Mouse (Mus musculus): ENCODE measurements around the gene Pigq. TPM values are rescaled to one million over a fixed set of nuclear protein-coding genes. Genes with fewer than 3 reads are reported as not detected.

Gene Pigq
- total RNA-seq, 2 experiments from 2014 or later = 38.4 to 39.1 TPM

DNA sequence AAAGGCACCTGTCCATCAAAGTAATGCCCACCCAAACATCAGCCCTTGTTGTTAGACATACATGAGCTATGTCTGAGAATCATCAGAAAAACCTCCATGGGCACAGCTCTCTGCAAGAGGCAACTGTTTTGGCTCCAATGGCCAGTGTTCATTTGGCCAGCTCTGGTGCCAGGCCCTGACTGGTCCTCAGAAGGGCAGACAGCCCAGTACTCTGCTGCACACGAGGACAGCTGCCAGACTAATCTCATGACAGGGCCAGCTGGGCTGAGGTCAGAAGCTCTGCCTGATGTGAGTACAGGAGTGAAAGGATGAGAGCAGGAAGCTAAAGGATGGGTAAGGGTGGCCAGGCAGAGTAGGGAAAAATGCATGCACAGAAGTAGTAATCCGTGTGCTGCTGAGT is 19.4 kb downstream of the Pigq start:
- DNase-seq = peak; percentile 64

- no peak for DNase-seq
These were observed 22.6 kb downstream of the Pigq start for GRCm38 (mm10) chr17:25922120-25922519.

DNA sequence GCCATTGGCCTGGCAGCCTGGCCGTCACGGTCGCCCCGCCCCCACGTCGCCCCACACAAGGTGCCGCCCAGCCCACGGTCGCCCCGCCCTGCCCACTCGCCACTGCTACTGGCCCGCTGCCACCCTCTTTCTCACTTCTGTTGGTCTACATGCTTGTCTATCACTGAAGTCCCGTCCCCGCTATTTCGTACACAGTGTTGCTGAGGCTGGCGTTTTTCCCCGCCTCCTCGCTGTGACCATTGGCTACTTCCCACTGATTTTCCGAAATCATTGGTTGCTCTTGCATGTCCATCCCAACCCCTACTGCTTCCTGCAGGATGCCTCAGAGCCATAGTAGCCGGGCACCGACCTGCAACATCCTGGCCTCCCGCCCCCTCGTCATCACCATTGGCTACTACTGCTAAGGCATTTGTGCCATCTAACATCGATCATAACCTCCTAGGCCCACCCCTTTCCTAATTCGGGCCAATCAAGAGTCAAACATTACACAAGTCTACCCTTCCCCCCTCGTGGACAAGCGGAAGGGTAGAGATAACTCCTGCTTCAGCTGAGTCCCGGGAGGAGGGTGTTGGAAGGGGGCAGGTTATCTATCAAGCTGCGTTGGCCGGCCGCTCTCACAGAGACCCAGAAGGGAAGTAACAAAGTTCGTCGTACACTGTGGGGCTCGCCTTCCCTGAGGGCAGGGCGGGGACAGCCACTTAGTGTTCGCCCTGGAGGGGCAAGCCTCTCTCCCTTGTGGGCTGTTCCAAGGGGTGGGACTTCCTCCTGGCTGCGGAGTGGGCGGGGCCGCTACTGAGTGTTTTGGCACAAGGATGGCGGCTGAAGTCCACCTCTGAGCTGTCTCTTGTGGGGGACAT is 24.7 kb downstream of the Pigq start:
- peak; percentile 100 for DNase-seq

- DNase-seq = peak; percentile 55
These were observed 25.5 kb downstream of the Pigq start, which contains the start of gene Rab40c for GRCm38 (mm10) chr17:25919144-25919785. Gene Rab40c, minus strand, starts transcription at chr17:25919727.

DNA sequence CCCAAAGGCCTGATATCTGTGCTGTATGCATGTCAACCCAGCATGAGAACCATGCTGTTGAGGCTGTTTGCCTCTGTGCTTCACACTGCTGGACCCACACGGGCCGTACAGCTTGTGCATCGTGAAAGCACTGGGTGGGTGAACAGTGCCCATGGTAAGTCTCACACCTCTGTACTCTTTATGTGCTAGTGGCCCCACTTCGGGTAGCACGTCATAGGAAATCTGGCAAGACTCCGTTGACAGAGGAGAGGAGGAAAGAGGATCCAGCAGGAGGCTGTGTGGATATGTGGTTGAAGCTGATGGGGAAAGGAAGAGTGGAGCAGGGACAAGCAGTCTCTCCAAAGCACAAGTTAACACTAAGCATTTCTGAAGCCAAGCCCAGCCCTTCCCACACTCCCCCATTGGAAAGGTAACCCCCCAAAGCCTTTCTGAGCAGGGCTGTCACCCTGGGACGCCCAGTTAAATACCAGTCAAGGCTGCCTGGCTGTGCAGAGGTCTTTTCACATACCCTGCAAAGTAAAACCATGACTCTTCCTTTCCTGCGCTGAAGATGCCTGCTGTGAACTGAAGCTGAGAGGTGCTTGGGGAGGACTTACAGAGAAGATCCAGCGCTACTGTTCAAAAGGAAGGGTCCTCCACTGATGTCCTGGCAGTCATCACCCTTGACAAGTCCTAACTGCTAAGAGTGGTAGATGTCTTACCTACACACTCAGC is 26.5 kb downstream of the Pigq start:
- no peak for DNase-seq

GRCm38 (mm10) chr17:25916931-25917647 is 27.6 kb downstream of the Pigq start:
- DNase-seq = no peak

- no peak for DNase-seq
These were observed 30.4 kb downstream of the Pigq start for GRCm38 (mm10) chr17:25914295-25914694.

GRCm38 (mm10) chr17:25913877-25914275 is 30.9 kb downstream of the Pigq start:
- DNase-seq = no peak

- DNase-seq = no peak
These were observed 31.4 kb downstream of the Pigq start for GRCm38 (mm10) chr17:25913186-25913876.

- no peak for DNase-seq
These were observed 32.9 kb downstream of the Pigq start for GRCm38 (mm10) chr17:25911816-25912215.

DNA sequence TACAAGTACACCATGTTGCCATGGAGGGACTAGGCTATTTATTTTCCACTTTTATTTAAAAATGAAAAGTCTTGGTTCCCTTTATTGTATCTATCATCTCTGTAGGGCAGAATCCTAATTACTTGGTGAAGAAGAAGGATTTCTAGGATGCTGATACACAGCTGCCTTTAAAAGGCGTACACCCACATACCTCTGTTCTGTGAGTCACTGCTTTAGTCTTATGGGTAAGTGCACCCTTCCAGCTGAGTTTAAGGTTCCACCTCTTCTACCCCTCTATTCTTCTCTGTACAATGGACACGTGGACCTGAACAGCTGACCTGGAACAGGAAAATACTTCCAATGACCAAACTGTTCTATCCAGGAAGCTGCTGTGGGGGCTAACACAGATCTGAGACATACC is 37.1 kb downstream of the Pigq start:
- no peak for DNase-seq

- DNase-seq = no peak
These were observed 41.7 kb downstream of the Pigq start for GRCm38 (mm10) chr17:25903061-25903460.

DNA sequence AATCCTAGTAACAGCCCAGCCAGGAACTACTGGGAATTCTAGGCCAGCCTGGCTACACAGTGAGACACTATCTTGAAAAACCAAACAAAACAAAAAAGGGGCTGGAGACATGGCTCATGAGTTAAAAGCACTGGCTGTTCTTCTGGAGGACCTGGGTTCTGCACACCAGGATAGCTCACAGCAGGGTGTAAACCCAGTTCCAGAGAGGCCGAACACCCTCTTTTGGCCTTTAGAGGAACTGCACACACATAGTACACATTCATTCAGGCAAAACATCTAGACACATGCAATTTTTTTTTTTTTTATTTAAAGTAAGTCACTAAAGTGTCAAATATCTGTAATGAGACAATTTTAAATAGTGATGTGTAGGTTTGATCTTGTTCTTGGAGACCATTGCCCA is 44.5 kb downstream of the Pigq start:
- no peak for DNase-seq

DNA sequence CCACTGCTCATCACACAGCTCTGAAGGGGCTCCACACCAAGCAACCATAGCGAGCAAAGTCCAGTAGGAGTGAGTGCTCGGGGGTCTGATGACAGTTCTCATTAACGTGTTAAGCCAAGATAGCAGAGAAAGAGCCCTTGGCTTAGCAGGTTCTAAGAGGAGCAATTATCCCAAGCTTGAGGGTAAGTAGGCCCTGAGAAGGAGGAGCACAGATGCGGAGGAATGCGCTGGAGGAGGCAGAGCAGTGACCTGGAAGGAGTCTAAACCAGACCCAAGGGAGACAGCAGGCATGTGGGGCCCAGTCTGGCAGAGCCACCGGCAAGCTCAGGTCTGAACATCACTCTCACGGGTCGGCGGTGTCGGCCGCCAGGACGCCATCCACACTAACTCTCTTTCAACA is 48.8 kb downstream of the Pigq start:
- no peak for DNase-seq

- DNase-seq = no peak
These were observed 49.3 kb downstream of the Pigq start for GRCm38 (mm10) chr17:25895415-25895814.

DNA sequence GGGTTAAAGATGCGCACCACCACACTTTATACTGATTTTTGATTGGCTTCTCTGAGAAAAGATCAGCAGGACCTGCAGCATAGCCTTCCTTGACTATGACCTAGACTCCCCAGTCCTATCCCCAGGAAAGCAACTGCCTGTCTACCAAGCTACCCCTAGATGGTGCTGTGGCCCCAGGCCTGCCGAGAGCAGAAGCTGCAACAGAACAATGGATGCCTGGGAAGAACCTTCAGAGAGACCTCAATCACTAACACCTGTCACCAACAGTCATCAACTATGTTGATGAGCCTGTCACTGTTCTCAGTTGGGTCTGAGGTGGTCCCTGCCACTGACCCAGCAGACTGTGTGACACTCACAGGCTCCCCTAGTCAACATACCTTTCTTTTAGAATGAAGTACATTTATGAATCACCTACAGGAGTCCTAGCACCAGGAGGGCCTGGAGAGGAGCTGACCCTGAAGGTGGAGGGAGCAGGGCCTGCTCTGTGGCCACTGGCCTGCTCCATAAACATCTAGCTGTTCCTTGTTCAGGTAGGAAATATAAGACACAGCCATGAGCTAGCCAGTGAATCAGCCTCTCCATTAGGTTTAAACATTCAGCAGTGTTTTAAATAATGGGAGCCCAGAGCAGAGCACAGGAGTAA is 50.6 kb downstream of the Pigq start:
- peak; percentile 61 for DNase-seq

DNA sequence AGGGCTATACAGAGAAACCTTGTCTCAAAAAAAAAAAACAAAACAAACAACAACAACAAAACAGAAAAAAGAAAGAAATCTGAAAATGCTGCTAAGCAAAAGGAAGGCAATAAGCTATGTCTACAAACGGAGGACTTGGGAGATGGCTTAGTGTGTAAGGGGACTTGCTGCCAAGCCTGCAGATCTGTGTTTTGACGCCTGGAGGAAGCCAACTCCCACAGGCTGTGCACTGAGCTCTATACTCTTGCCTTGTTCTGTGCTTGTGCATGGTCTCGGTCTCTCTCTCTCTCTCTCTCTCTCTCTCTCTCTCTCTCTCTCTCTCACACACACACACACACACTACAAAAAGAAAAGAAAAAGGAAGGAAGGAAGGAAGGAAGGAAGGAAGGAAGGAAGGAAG is 55.9 kb downstream of the Pigq start:
- no peak for DNase-seq

GRCm38 (mm10) chr17:25887467-25887866 is 57.3 kb downstream of the Pigq start:
- DNase-seq = no peak

DNA sequence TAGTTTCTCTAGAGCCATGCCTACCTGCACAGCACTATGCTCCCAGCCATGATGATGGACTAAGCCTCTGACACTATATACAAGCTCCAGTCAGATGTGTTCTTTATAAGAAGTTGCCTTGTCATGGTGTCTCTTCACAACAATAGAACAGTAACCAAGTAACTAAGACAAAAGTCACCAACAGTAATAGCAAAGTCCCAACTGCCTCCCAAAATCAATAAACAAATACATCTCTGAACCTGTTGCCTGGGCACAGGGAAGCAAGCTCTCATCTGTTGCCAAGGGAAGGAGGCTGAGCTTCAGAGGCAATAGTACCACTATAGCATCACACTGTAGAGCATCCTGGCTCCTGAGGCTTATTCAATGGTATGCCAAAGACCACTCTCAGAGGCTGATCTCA is 57.9 kb downstream of the Pigq start:
- no peak for DNase-seq

- DNase-seq = no peak
These were observed 59.1 kb downstream of the Pigq start for GRCm38 (mm10) chr17:25885636-25886035.

DNA sequence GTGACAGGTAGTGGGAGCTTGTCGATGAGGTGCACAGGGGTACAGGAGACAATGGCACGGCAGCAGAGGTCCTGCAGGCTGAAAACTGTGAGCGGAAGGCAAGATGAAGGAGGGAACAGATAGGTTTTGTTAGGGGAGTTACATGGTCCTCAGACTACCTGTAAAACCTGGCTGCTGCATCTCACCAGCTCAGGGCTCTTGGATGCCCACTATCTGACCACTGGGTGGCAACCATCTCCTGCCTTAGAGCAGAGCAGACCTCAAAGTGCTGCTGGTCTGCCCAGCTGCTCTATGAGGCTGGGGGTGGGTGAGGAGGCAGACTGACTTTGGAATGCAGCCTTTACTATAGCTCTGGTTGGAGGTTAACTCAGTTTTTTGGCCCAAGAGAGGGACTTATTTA is 60.9 kb downstream of the Pigq start:
- no peak for DNase-seq
